Mouse (Mus musculus) liver, embryonic 13.5 days (tissue): ENCODE measurements around the gene Atg2b. TPM values are rescaled to one million over a fixed set of nuclear protein-coding genes. Genes with fewer than 3 reads are reported as not detected.

ENCODE experiments used
- ATAC-seq: fragments of 200-750 bp; cut with Nextera tagmentation; 2 replicates; pipeline ENCODE4 v1.8.0; 2017; ENCODE audit warnings: low read depth, mild to moderate bottlenecking, moderate number of reproducible peaks, moderate library complexity
- DNase-seq: peaks from one replicate; pipeline ENCODE4 v3.0.0; 2022
- H3K27ac ChIP-seq: fragments of 300-500 bp; sonication (generic); 2 replicates; pipeline ENCODE4 v1.5.1; 2015; ENCODE audit warnings: moderate library complexity, mild to moderate bottlenecking, inconsistent platforms
- H3K27me3 ChIP-seq: fragments of 300-500 bp; sonication (generic); 2 replicates; pipeline ENCODE4 v1.6.1; 2015; ENCODE audit warnings: mild to moderate bottlenecking, inconsistent platforms
- H3K36me3 ChIP-seq: fragments of 300-500 bp; sonication (generic); 2 replicates; pipeline ENCODE4 v1.6.1; 2015; ENCODE audit warnings: mild to moderate bottlenecking, inconsistent platforms
- H3K4me1 ChIP-seq: fragments of 300-500 bp; sonication (generic); replicated peaks from 2 replicates; pipeline ENCODE4 v1.6.1; 2015; ENCODE audit warnings: inconsistent platforms
- H3K4me2 ChIP-seq: fragments of 300-500 bp; sonication (generic); 2 replicates; pipeline ENCODE4 v1.6.1; 2015; ENCODE audit warnings: inconsistent platforms, mild to moderate bottlenecking, moderate library complexity
- H3K4me3 ChIP-seq: fragments of 300-500 bp; sonication (generic); replicated peaks from 2 replicates; pipeline ENCODE4 v1.5.1; 2015; ENCODE audit warnings: mild to moderate bottlenecking, inconsistent platforms
- H3K9ac ChIP-seq: fragments of 300-500 bp; sonication (generic); 2 replicates; pipeline ENCODE4 v1.6.1; 2015; ENCODE audit warnings: mild to moderate bottlenecking, inconsistent platforms
- H3K9me3 ChIP-seq: fragments of 300-500 bp; sonication (generic); replicated peaks from 2 replicates; pipeline ENCODE4 v1.6.1; 2016; ENCODE audit warnings: inconsistent platforms
- WGBS: fragments of 180-500 bp; shearing (Covaris S2); methylation state at CpG from one replicate; pipeline ENCODE4 v1.1.7; 2015; ENCODE audit not compliant: insufficient replicate concordance; 5-methylcytosine and 5-hydroxymethylcytosine counted together
- polyA plus RNA-seq: library from polyadenylated mRNA; unstranded; fragments of >200 nt; fragmentation: Nextera tagmentation; extraction: Ambion mirVana; gene quantifications from 2 replicates; pipeline ENCODE4 v1.2.1, GENCODE M21; 2015

Atg2b gene
- polyA plus RNA-seq, 1 experiment from 2014 or later: 7.5 TPM

DNA sequence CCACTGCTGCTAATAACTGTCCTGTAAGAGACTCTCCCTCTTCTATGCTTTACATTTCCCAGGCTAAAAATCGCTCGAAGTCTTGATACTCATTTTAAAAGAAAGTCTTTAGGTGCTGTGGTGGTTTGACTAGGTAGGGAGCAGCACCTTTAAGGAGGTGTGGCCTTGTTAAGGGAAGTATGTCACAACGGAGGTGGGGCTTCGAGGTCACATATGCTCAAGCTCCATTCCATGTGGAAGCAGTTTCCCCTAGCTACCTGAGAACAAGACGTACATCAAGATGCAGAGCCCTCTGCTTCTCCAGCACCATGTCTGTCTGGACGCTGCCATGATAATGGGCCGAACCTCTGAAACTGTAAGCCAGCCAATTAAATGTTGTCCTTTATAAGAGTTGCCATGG lies 6.8 kb downstream of the Atg2b start:
- DNase-seq: no peak
- peaks cover 58% of the 10 kb centered on the region for H3K36me3 ChIP-seq

DNA sequence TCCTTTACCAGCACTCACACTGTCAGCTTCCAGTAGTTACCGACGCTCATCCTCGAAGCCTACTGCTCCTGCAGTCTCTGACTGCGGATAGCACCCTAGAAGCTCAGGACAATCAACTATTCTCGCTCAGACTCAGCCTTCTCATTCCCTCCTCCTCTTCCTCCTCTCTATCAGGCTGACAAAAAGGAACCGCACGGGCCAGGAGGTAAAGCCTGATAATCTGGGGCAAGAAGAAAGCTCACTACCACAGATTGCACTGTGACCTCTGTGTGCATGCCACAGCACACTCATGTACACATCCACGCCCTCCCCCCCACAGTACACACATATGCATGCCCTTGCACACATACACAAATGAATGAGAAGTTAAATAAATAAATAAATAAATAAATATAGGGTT lies 8.7 kb downstream of the Atg2b start:
- Histone ChIP-seq H3K9ac (no peak overlapping the region), H3K36me3 (peaks cover 67% of the 10 kb centered on the region), H3K27ac (peak overlapping the region; percentile 3; the same call in 1 of the 2 replicates), H3K9me3 (no peaks in the 10 kb centered on the region), H3K4me3 (no peak overlapping the region), H3K27me3 (no peaks in the 10 kb centered on the region), H3K4me2 (no peak overlapping the region), H3K4me1 (peaks cover 18% of the 10 kb centered on the region)
- 42% methylated on average over 8 of the region's 8 CpGs for WGBS
- ATAC-seq (peak; percentile 78), DNase-seq (peak; percentile 10)

More for the DNA sequence above, 6.8 kb downstream of the Atg2b start:
- H3K4me1 ChIP-seq: peaks cover 36% of the 10 kb centered on the region
- H3K9ac ChIP-seq: no peak overlapping the region
- H3K4me2 ChIP-seq: no peak overlapping the region
- H3K27ac ChIP-seq: no peak overlapping the region
- H3K4me3 ChIP-seq: no peak overlapping the region
- no peak for ATAC-seq
- H3K9me3 ChIP-seq: no peaks in the 10 kb centered on the region
- 84% methylated on average over 7 of the region's 7 CpGs for WGBS
- no peaks in the 10 kb centered on the region for H3K27me3 ChIP-seq

DNA sequence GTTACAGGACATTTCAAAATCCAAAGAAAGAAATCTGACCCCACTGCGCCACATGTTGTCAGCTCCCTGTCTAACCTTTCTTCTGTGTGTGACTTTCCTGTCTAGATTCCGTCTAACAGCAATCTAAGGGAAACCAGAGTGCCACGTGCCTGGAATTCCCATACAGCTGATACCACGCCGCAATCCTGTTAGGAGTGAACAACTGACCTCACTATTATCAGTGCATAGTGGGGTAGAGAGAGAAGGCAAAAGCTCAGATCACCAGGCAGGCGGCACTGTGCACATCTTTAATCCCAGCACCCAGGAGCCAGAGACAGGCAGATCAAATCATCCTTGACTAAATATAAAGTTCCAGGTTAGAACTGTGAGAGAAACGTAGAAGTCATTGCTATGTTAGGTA lies 29.2 kb downstream of the Atg2b start:
- WGBS: 87% methylated on average over 7 of the region's 7 CpGs

DNA sequence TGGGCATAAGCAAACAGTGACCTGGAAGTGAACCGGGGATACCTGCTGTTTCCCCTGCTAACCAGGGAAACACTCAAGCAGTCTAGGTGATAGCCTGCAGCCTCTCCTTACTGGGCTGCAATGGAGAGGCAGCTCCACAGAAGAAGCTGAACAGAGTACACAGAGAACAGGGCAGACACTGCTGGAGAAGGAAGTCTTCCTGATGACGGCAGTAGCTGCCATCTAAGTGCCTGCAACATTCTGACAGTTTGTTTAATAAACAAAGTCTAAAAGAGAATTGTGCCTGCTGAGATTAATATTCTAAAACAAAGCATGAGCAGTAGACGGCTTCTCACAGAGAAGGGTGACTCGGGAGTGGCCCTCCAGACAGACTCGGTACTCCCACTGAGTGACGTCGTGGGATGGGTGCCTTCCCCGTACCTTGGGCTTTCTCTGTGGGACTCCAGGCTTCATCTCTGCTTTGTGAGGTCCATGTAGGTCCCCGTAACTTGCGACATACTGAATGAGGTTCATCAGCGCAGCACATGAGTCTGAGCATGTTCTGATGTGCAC lies 42.2 kb downstream of the Atg2b start:
- Histone ChIP-seq H3K4me1 (no peaks in the 10 kb centered on the region), H3K4me2 (no peak overlapping the region), H3K36me3 (peaks cover 98% of the 10 kb centered on the region), H3K4me3 (no peak overlapping the region), H3K27ac (no peak overlapping the region), H3K9ac (no peak overlapping the region), H3K9me3 (no peaks in the 10 kb centered on the region), H3K27me3 (no peaks in the 10 kb centered on the region)
- no peak for DNase-seq
- WGBS: 87% methylated on average over 11 of the region's 11 CpGs
- no peak for ATAC-seq

More for the DNA sequence above, 29.2 kb downstream of the Atg2b start:
- DNase-seq: no peak
- H3K9me3 ChIP-seq: no peaks in the 10 kb centered on the region
- H3K36me3 ChIP-seq: peaks cover 97% of the 10 kb centered on the region
- H3K4me1 ChIP-seq: no peaks in the 10 kb centered on the region
- H3K27ac ChIP-seq: no peak overlapping the region
- H3K4me2 ChIP-seq: no peak overlapping the region
- H3K27me3 ChIP-seq: no peaks in the 10 kb centered on the region
- no peak for ATAC-seq
- H3K4me3 ChIP-seq: no peak overlapping the region
- no peak overlapping the region for H3K9ac ChIP-seq

DNA sequence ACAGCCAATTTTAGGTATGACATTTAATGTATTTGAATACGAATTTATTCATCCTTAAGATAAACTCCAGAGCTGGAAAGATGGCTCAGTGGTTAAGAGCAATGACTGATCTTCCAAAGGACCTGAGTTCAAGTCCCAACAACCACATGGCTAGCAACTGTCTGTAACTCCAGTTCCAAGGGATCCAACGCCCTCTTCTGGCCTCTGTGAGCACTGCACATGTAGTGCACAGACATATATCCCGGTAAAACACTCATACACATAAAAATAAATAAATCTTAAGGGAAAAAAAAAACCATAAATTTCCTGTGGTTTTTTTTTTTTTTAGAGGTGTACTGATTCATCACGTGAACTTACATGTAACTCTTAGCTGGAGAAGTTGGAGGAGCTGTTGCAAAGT lies 47.5 kb downstream of the Atg2b start:
- ATAC-seq (no peak), DNase-seq (no peak)
- no peak overlapping the region for H3K4me2 ChIP-seq
- H3K9ac ChIP-seq: no peak overlapping the region
- H3K27ac ChIP-seq: no peak overlapping the region
- no peaks in the 10 kb centered on the region for H3K4me1 ChIP-seq
- H3K36me3 ChIP-seq: peaks cover 99% of the 10 kb centered on the region
- whole genome bisulfite sequencing: 70% methylated on average over 4 of the region's 4 CpGs
- no peak overlapping the region for H3K4me3 ChIP-seq
- H3K27me3 ChIP-seq: no peaks in the 10 kb centered on the region
- H3K9me3 ChIP-seq: no peaks in the 10 kb centered on the region

DNA sequence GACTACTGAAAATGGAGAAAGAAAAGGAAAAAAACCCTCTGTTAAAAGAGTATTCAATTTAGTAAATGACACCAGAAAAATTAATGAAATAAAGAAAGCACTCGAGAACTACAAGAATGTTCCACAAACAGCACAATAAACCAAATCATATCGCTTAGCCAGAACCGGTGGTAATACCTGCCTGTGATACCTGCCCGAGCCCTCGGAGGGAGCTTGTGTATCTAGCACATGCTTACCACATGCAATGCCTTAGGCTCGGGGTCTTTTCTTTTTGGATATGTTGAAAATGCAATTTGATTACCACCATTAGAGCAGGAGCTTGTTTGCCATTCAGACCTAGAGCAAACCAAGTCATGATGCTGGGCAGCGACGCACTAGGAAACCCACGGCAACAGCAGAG lies 48.5 kb downstream of the Atg2b start:
- no peak overlapping the region for H3K4me3 ChIP-seq
- peaks cover 96% of the 10 kb centered on the region for H3K36me3 ChIP-seq
- no peak for ATAC-seq

DNA sequence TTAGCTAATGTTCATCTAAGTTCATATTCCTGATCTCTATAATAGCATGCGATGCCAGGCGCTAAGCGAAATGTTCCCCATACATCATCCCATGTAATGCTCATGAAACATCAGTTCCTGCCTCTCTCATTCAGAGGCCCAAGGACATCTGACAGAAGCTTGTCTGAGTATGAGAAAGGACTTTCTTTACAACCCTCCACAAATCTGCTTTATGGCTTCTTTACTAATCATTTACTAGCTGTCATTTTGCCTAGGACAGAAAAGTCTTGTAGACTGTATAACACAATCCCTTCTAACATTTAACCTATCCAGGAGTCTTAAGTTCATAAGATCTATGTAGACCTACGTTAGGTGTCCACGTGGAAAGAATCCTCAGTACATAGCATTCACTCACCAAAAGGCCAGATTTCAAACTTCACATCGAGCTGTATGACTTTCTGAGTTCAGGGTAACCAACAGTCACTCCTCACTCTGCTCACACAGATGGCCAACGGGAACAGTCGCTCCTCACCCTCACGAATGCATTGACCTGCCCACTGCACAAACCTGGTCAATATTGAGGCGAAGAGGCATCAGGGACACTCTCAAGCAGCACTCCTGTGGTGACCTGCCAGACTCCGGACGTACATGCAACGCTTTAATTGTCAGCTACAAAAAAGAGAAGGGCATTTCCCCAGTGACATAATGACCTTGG lies 50.5 kb downstream of the Atg2b start:
- Histone ChIP-seq H3K9me3 (no peaks in the 10 kb centered on the region), H3K27me3 (no peaks in the 10 kb centered on the region), H3K9ac (no peak overlapping the region), H3K36me3 (peaks cover 83% of the 10 kb centered on the region), H3K27ac (no peak overlapping the region), H3K4me1 (no peaks in the 10 kb centered on the region), H3K4me2 (no peak overlapping the region), H3K4me3 (no peak overlapping the region)
- ATAC-seq (no peak), DNase-seq (no peak)
- WGBS: 90% methylated on average over 13 of the region's 13 CpGs

More for the DNA sequence above, 48.5 kb downstream of the Atg2b start:
- no peak overlapping the region for H3K27ac ChIP-seq
- no peaks in the 10 kb centered on the region for H3K4me1 ChIP-seq
- no peaks in the 10 kb centered on the region for H3K9me3 ChIP-seq
- no peak for DNase-seq
- 88% methylated on average over 9 of the region's 9 CpGs for WGBS
- no peak overlapping the region for H3K4me2 ChIP-seq
- no peaks in the 10 kb centered on the region for H3K27me3 ChIP-seq
- H3K9ac ChIP-seq: no peak overlapping the region

DNA sequence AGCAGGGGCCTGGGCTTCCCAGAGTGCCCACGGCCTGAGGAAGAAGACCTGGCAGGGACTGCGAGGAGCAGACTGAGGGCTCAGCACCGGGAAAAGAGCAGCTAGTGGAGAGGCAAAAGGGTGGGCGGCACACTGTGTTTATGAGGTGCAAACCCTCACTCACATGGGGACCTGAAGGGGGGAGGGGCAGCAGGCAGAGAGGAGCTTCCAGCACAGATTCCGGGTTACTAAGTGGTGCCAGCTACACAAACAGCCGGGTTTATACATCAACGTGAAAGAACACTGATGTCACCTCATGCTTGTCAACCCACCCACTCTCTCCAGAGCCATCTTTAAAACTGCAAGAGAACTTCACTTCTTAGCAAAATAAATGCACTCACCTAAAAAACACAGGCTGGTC lies 59.2 kb downstream of the Atg2b start:
- DNase-seq (no peak), ATAC-seq (no peak)
- H3K27me3 ChIP-seq: no peaks in the 10 kb centered on the region

DNA sequence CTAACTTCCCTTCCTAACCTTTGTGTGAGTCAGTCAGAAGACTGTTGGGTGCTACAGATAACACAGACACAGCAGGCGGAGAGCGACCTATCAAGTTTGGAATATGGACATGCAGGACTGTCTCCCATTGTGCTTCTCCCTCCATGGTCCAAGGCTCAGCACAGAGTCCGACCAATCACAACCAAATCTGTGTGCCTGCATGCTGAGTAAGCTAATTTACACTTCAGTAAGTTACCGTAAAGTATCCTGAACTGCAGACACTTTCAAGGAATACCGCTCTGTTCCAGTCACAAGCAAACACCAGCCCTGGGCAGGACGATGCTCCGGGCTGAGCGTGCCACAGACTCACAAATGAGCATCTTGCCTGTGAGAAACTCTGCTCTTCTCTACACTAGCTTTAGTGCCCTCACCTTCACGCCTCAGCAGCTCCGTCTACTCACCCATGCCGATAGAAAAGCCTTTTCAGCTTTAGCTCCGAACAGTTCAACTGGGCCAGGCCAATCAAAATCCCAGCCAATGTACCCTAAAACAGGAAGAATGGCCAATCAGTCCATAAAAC lies 62.0 kb downstream of the Atg2b start:
- Histone ChIP-seq H3K9ac (no peak overlapping the region), H3K36me3 (peaks cover 81% of the 10 kb centered on the region), H3K27ac (no peak overlapping the region), H3K4me2 (no peak overlapping the region), H3K4me3 (no peak overlapping the region), H3K27me3 (no peaks in the 10 kb centered on the region), H3K4me1 (no peaks in the 10 kb centered on the region), H3K9me3 (no peaks in the 10 kb centered on the region)
- ATAC-seq (no peak), DNase-seq (no peak)
- 84% methylated on average over 12 of the region's 12 CpGs for WGBS

More for the DNA sequence above, 59.2 kb downstream of the Atg2b start:
- Histone ChIP-seq H3K9me3 (no peaks in the 10 kb centered on the region), H3K9ac (no peak overlapping the region), H3K4me3 (no peak overlapping the region), H3K27ac (no peak overlapping the region), H3K4me2 (no peak overlapping the region), H3K4me1 (no peaks in the 10 kb centered on the region), H3K36me3 (peaks cover 70% of the 10 kb centered on the region)
- WGBS: 68% methylated on average over 7 of the region's 7 CpGs

DNA sequence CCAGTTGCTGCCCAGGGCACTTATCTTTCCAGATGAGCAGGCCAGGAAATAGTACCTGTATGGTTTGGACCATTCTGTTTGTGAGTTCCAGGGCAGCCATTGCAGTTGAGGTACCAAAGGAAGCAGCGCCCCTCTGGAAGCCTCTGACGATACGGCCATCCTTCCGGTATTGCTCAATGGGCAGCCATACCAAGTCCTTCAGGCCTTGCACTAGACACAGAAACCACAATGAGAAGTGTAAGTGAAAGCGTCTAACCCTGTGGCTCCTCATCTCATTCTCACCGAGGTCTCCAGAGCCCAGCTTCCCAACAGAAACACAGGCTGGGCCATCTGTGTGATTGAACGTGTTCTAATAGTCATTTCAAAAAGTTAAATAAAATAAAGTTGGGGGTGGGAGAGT lies 63.0 kb downstream of the Atg2b start:
- DNase-seq: no peak

DNA sequence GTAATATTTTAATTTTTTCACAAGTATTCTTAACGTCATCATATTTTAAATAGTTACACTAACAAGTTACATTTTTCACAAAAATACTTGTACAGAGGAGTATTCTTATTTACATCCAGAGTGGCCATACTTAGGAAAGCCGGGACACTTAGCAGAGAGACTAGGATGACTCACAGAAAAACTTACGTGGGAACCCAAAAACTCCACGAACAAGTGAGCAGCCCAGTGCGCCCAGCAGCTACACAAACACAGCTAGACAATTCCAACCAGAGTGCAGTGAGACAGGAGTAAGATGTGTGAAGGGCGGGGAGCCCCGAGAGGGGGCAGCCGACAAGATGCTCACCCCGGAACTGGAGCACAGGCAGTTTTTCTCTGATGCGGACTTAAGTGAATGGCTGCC lies 71.5 kb downstream of the Atg2b start:
- Histone ChIP-seq H3K36me3 (peaks cover 39% of the 10 kb centered on the region), H3K4me3 (no peak overlapping the region), H3K27ac (no peak overlapping the region), H3K4me1 (peaks cover 5% of the 10 kb centered on the region; the same call in 1 of the 2 replicates), H3K9me3 (no peaks in the 10 kb centered on the region), H3K4me2 (no peak overlapping the region), H3K9ac (no peak overlapping the region), H3K27me3 (no peaks in the 10 kb centered on the region)
- 83% methylated on average over 10 of the region's 10 CpGs for WGBS
- DNase-seq: no peak
- ATAC-seq: no peak

More for the DNA sequence above, 63.0 kb downstream of the Atg2b start:
- Histone ChIP-seq H3K4me3 (no peak overlapping the region), H3K36me3 (peaks cover 83% of the 10 kb centered on the region), H3K9me3 (no peaks in the 10 kb centered on the region), H3K4me2 (no peak overlapping the region), H3K4me1 (no peaks in the 10 kb centered on the region), H3K27me3 (no peaks in the 10 kb centered on the region), H3K9ac (no peak overlapping the region), H3K27ac (no peak overlapping the region)
- WGBS: 79% methylated on average over 7 of the region's 7 CpGs
- no peak for ATAC-seq

DNA sequence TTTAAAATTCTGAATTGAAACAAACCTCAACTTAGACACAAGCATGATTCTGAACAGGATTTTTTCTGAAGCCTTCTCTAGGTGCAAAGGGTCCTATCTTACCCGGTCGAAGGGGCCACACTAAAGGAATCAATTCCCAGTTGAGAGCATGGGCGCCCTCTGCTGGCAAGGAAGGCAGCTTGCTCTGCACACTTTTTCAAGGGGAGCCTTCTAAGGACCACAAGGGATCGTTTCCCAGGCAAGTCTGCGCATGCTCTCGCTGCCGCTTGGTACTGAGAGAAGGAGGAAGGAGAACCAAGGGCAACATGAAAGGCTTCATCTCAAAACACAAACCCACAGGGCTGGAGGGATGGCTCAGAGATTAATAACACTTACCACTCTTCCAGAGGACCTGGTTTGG lies 73.3 kb downstream of the Atg2b start:
- H3K4me1 ChIP-seq: peaks cover 5% of the 10 kb centered on the region; the same call in 1 of the 2 replicates
- H3K27ac ChIP-seq: no peak overlapping the region
- peaks cover 21% of the 10 kb centered on the region for H3K36me3 ChIP-seq
- DNase-seq (peak; percentile 23), ATAC-seq (no peak)
- no peaks in the 10 kb centered on the region for H3K9me3 ChIP-seq
- no peak overlapping the region for H3K4me3 ChIP-seq
- H3K4me2 ChIP-seq: no peak overlapping the region
- no peaks in the 10 kb centered on the region for H3K27me3 ChIP-seq
- WGBS: 26% methylated on average over 7 of the region's 7 CpGs
- H3K9ac ChIP-seq: no peak overlapping the region
